Mouse (Mus musculus): ENCODE results near the gene Tdrkh.

Gene Tdrkh

GRCm38 (mm10) chr3:94413031-94413679 lies at the start of gene Tdrkh:
Gene Tdrkh (plus strand): TSS chr3:94413273.
- peak; percentile 97 for DNase-seq (ENCODE audit: low read depth)

DNA sequence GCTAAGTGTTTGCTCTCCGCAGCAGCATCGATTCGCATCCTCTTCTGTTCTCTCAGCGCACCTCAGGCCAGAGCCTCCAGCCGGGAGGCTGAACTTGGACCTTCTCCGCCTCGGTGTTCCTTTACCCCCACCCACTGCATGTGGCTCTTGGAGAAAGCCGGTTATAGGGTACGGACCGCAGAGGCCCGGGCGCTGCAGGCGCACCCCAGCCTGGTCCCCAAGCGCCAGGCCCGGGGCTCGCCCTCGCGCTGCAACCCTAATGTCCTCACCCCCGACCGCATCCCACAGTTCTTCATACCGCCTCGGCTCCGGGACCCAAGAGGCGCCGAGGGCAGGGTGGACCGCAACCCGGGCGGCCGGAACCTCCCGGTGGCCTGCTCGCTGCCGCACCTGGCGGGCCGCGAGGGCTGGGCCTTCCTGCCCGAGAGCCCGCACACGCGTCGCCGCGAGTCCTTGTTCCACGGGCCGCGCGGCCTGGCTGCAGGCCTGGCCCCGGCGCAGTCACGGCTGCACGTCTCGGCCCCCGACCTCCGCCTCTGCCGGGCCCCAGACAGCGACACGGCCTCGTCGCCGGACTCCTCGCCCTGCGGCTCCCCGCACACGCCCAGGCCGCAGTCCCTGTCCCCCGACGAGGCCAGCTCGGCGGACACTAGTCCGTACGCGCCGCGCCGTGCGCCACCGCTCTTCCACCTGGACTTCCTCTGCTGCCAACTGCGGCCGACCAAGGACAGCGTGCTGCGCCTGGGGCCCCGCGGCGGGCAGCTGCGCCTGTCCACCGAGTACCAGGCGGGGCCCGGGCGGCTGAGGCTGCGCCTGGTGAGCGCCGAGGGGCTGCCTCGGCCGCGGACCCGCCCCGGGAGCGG lies 49.6 kb upstream of the Tdrkh start:
- no peak for DNase-seq (ENCODE audit: low read depth)

DNA sequence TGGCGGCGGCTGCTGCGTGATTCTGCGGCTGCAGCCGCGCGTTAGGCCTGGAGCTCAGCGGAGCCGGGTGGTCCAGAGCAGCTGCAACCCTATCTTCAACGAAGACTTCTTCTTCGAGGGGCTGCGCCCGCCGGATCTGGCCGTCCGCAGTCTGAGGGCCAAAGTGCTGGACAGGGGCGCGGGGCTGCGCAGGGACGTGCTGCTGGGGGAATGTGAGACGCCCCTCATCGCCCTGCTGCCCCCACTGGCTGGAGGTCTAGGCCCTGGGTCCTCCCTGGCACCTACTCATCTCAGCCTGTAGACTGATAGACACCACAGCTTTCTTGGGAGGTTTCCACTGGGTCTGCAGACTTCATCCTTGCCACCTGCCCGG lies 48.9 kb upstream of the Tdrkh start:
- no peak for DNase-seq (ENCODE audit: low read depth)

DNA sequence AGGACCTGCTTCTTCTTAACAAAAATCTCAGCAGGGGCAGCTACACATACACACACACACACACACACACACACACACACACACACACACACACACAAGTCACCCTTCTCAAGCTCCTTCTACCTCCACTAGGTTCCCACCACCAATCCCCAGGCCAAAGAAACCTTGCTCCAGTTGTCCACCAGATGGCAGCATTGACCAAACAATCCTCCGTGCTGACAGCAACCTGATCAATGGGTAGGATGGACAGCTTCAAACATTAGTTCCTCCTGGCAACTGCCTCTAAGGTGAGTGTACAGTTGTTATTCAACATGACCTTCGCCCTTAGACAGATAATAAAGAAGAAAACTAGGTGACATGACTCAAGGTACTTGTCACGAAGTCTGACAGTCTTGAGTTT lies 46.3 kb upstream of the Tdrkh start:
- DNase-seq (ENCODE audit: low read depth) = peak; percentile 89

- no peak for DNase-seq (ENCODE audit: low read depth)
Measured at GRCm38 (mm10) chr3:94367511-94367910, 45.6 kb upstream of the Tdrkh start.

GRCm38 (mm10) chr3:94368631-94369030 lies 44.4 kb upstream of the Tdrkh start:
- DNase-seq (ENCODE audit: low read depth) = no peak

- DNase-seq (ENCODE audit: low read depth) = no peak
Measured at GRCm38 (mm10) chr3:94369709-94370108, 43.4 kb upstream of the Tdrkh start.

DNA sequence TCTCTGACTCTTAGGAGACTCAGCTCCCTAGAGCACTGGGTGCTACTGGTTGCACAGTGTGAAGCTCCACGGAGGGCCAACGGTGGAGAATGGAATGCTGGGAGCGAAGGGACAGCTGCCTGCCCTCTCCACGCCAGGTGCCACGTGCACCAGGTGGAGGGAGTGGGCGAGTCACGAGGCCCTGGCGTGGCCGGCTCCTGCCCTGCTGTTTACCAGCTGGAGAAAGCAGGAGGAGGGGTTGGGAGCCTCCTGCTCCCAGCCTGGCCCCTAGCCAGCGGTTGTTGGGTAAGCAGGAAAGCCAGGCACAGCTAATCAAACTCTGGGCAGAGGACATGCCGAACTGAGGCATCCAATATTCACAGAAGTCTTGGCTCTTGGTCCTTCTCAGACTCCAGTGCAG lies 41.4 kb upstream of the Tdrkh start:
- DNase-seq (ENCODE audit: low read depth) = peak; percentile 88

DNA sequence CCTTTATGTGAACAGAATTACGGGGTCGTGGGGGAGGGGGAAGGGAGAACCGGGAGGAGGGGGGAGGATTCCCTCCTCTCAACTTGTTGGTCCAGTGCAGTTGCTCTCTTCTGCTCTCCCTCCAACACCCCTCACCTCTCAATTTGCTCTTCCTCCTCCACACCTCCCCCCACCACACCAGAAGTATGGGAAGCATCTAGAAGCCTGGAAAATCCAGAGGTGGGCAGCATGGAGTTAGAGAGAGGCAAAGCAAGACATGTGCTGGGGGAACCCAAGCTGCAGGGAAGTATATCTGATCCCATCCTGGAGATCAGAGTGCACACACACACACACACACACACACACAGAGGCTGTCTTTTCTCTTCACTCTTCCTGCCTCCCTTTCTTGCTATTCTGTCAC lies 41.0 kb upstream of the Tdrkh start:
- DNase-seq (ENCODE audit: low read depth) = no peak

DNA sequence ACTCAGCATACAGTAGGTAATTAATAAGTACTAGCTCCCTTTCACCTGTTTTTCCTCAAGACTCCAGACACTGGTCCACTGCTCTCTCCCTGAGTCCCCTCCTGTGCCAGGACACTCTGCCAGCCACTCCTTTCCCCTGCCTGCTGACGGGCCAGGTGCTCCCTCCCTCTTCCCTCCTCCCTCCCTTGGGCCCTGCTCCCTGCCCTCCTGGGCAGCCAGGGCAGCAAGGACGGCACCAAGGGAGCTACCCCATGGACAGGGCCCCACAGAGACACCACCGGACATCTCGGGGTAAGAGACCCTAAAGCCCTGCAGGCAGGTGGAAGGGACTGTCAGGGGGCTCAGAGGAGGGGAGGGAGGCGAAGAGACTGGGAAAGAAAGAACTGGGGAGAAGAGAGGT lies 40.4 kb upstream of the Tdrkh start, which contains the start of gene Rorc:
TSS of gene Rorc (plus strand) at position 154 of the 400 bp plus-strand sequence.
- DNase-seq (ENCODE audit: low read depth) = no peak

GRCm38 (mm10) chr3:94373090-94373489 lies 40.0 kb upstream of the Tdrkh start:
- DNase-seq (ENCODE audit: low read depth) = peak; percentile 15

- peak; percentile 55 for DNase-seq (ENCODE audit: low read depth)
Measured at GRCm38 (mm10) chr3:94373597-94374011, 39.5 kb upstream of the Tdrkh start.

GRCm38 (mm10) chr3:94374636-94375035 lies 38.4 kb upstream of the Tdrkh start:
- DNase-seq (ENCODE audit: low read depth) = no peak

GRCm38 (mm10) chr3:94375146-94375545 lies 37.9 kb upstream of the Tdrkh start:
- peak; percentile 37 for DNase-seq (ENCODE audit: low read depth)

DNA sequence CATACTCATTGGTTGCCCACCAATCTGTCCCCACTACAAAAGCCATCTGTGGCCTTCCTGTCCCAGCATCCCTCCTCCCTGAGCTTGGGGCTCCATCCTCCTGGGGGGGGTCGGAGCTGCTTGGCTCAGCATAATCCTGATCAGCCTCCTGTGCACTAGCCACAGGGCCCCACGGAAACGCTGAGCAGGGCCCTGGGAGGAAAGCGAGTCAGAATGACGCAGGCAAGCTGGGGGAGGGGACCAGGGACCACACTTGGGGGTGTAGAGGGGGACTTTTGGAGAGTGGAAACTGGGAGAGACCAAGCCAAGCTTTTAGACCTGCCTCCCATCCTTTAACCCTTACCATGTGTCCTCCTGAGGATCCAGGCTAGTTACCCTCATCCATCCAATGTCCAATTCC lies 37.2 kb upstream of the Tdrkh start:
- no peak for DNase-seq (ENCODE audit: low read depth)

DNA sequence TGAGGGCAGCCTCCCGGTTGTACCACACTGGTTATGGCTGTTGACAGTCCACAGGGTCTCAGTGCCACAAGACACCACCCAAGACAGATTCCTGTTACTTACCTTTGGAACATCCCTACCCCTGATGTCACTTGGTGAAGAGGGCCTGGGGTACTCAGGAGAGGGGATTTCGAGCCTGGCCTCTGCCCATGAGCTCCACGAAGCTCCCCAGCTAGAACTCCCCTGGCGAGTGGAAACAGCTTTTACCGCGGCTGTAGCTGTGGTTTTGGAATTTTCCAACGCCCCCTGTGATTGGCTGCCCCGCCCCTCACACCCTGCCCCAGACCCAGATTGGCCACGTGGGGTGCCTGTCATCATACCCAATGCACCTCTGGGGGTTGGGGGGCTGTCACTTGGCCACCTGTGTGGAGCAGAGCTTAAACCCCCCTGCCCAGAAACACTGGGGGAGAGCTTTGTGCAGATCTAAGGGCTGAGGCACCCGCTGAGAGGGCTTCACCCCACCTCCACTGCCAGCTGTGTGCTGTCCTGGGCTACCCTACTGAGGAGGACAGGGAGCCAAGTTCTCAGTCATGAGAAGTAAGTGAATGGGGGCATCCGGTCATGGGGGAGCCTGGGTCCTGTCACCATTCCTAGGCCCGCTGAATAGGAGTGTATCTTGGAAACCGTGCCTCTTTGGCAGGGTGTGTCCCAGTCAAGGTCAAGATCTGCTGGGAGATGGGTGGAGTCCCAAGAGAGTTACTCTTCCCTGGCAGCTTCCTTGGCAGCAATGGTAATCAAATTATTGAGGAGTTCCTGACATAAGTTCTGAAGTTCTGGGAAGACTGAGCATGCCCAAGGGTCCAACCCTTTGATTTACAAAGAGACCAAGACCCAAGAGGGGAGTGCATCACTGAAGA lies 35.8 kb upstream of the Tdrkh start:
- DNase-seq (ENCODE audit: low read depth) = no peak

GRCm38 (mm10) chr3:94379831-94380510 lies 33.1 kb upstream of the Tdrkh start:
- peak; percentile 59 for DNase-seq (ENCODE audit: low read depth)

DNA sequence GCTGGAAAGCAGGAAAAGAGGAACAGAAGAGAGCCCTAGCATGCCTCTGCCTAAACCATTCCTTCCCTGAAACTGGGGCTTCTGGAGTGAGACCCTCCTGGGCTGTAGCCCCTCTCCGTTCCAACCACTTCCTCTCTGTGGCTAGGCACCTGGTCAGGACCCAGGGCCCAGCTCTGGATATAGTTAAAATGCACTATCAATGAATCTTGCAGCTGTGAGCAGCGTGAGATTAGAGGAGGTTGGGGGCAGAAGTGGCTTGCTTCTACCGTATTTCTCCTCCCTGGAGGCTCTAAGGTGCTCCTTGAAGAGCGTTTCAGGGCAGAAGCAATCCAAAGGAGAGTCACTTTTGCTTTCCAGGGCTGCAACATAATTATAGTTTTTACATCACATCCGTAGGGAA lies 30.8 kb upstream of the Tdrkh start:
- DNase-seq (ENCODE audit: low read depth) = no peak

- DNase-seq (ENCODE audit: low read depth) = peak; percentile 24
Measured at GRCm38 (mm10) chr3:94383476-94383875, 29.6 kb upstream of the Tdrkh start.

GRCm38 (mm10) chr3:94386671-94387070 lies 26.4 kb upstream of the Tdrkh start:
- no peak for DNase-seq (ENCODE audit: low read depth)

DNA sequence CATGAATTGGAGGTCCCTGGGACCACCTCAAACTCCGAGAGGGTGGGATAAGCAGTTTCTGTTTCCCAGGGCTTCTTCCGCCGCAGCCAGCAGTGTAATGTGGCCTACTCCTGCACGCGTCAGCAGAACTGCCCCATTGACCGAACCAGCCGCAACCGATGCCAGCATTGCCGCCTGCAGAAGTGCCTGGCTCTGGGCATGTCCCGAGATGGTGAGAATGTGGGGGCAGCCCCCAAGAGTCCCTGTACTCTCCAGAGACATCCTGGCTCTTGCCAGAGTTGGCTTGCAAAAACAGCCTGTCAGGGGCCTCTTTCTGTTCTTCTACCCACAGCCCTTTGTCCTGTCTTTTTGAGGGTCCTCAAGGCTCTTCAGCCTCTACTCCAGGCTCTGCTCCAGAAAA lies 25.7 kb upstream of the Tdrkh start:
- DNase-seq (ENCODE audit: low read depth) = no peak

- no peak for DNase-seq (ENCODE audit: low read depth)
Measured at GRCm38 (mm10) chr3:94388047-94388446, 25.0 kb upstream of the Tdrkh start.
